Mouse (Mus musculus) cerebellum, postnatal 36 days (tissue): Measurements from ENCODE around the gene Pde1a.

Source experiments
- DNase-seq, 2 experiments: peaks; one replicate each; pipeline ENCODE4 v3.0.0; 2021 to 2022; ENCODE audit warnings: mixed read lengths in 2 of 2

Pde1a gene

GRCm38 (mm10) chr2:80038642-80039445 lies 90.4 kb downstream of the Pde1a start:
- no peak for DNase-seq

DNA sequence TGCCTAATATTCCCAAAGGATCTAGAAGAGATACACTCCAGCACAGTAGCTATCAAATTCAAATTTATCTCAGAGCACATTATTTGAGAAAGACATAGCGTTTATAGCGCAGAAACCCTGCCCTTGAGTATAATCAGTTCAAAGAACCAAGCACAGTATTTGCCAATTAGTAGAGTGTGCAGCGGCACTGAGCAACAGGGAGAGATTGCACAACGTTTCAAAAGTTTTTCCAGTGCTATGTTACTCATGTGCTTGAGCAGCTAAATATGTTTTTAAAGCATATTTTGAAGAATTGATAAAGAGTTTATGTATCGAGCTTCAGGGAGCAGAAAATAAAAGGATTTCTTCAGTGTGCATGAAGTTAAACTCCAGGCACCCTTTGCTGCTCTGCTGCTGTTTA lies 91.3 kb downstream of the Pde1a start:
- DNase-seq: no peak

- no peak for DNase-seq
Measured at GRCm38 (mm10) chr2:80029051-80029450, 100.2 kb downstream of the Pde1a start.

DNA sequence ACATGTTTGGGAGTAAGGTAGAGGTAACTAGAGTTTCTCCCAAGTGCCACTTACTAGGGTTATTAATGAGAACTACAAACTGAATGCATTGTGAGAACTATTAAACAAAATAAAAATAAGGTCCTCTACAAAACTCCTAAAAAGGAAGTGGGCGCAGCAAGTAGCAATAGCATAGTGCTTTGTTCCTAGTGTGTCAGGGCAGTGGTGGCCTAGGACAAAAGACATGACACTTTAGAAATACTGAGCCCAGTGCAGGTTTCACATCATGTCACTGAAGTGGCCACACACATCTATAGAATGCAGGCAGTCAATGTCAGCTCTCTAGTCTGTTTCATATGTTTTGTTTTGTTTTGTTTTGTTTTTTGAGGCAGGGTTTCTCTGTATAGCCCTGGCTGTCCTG lies 103.2 kb downstream of the Pde1a start:
- DNase-seq: no peak

DNA sequence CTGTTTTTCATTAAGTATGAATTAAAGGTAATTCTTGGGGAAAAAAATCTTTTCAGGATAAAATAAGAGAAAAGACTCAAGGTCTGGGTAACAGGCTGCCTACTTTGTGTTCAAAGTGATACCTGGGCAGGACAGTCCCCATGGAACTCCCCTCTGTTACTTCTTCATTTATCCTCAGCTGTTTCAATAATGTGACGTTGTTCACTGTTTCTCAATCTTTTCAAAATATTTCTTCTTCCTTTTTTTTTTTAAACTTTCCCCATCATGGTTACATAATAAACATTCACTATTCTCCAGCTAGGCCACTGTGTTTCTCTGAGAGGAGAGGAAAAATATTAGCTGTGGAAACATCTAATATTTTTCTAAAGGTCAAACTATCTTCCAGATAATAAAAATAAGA lies 103.7 kb downstream of the Pde1a start:
- DNase-seq: no peak

DNA sequence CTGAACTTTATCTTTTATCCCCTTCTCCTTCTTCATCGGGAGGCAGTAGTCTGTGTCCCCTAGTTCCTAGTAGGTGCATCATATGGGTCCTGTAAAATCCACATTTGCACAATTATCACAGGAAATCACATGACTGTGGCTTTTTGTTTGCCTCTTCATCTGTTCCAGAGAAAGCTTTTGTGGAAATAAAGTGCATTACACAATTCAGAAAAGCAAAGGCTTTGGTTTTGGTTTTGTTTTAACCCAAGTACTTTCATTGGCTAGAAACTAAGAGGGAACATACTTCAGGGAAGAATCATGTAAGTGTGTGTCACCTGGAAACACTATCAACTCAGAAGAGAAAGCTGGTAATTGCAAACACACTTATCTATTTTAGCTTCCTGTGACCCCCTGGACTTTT lies 104.2 kb downstream of the Pde1a start:
- no peak for DNase-seq

DNA sequence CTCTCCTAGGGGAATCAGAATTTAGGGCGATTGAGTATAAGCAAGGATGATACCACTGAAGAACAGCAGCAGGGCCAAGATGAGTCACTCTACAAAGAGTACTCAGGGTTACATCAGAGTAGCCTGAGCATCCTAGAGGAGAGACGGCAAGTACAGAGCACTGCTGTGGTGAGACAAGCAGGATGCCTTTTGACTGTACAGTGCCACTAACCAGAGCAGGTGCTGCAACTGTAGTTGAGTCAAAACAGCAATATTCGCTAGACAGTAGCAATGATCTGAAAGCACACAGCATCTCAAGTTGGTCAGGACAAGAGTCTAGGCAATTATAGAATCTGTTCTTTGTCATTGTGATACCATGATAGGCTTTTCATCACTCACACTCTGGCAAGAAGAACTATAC lies 115.1 kb downstream of the Pde1a start:
- no peak for DNase-seq

GRCm38 (mm10) chr2:80013060-80013459 lies 116.2 kb downstream of the Pde1a start:
- DNase-seq: no peak

DNA sequence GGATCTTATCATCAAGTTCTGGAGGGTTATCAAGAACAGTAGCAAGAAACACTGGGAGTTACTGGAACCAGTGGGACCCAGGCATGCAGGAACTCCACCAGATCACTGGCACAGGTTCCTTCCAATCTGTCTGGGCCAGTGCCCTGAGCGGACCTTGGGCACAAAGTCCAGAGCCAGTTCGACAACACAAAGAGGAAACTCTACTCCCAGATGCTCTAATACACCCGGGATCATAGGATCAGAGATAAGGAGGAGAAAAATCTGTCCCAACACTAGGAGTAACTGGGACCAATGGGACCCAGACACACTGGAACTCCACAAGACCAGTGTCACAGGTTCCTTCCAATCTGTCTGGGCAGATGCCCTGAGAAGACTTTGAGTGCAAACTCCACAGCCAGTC lies 130.1 kb downstream of the Pde1a start:
- no peak for DNase-seq

GRCm38 (mm10) chr2:79998460-79998859 lies 130.8 kb downstream of the Pde1a start:
- no peak for DNase-seq

DNA sequence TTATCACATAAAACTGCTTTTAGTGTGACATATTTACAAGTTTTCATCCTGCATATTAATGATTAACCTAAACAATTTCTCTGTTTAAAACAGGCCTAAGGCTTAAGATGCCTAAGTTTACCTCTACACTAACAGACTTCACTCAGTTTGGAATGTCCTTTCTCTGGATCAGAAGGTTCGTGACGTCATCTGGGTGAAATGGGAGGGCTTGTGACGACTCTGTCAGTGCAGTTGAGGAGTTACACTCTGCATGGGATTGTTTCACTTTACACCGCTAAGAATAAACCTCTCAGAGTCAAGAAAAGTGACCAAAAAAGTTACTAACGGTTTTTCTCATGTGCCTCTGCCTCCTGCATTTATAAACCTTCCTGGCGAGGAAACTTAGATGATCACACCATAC lies 137.6 kb downstream of the Pde1a start:
- DNase-seq: no peak

DNA sequence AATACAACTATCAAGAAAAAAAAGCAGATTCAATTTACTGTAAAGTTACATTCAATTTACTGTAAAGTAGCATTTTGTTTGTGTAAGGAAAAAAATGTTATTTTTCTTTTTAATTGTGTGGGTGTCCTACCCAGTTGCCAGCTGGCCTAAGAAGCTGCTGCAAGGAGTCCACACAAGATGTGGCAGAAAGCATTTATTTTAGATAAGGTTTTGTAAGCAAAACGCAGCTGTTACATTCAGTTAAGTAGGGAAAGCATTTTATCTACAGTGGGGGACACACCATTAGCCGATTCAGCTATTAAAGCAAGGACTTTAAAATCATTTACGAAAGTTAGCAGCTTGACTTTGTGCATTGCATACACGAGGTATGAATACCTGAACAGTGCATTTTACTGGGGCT lies 145.5 kb downstream of the Pde1a start:
- DNase-seq: no peak

DNA sequence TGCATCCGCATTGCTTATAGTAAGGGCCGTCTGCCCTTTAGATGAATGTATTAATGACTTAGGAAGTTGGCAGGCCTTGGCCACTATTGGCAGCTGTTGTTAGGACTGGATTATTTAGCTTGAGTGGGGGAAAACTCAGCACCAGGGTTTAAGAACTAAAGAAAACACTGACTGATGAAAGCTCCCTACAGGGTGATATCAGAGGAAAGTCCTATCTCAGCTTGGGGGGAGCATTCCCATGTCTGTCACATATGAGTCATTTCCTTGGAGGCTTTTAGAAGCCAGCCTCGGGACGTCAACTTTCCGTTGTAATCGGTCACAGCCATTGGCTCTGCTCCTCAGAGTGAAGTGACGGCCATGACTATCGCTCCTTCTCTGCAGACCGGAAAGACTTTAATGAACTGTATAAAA lies 146.0 kb downstream of the Pde1a start:
- no peak for DNase-seq

DNA sequence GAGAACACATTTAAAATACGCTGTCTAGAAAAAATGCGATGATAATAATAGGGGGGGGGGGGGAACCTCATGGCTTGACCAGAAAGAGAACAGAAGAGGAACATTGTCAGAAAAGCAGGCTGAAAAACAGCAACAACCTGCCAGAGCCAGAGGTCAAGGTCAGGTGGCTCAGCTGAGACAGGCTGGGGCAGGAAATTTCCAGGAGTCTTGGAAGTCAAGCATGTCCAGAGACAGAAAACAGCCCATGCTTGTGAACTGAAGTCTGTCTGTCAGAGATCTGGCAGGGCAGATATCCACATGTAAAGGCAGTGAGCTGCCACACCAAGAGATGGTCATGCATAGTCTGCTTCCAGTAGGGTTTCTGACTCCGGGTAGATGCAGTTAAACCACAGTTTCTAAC lies 147.5 kb downstream of the Pde1a start:
- no peak for DNase-seq

DNA sequence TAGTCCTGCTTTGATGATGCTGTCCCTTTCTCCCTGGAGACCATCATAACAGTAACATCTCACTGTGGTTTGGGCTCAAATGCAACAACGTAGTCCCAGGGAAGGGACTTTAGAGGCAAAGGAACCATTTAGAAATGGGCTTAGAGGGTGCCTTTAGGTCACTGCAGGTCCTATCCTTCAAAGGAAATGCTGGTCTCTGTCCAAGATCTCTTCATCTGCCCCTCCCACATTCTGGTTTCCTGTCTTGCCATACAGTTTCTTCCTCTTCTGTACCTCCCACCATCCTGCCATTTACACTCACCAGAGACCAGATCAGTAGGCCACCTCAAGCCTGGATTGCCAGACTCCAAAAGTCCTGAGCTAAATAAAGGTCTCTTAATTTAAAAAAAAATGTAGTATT lies 150.3 kb downstream of the Pde1a start:
- DNase-seq: no peak

DNA sequence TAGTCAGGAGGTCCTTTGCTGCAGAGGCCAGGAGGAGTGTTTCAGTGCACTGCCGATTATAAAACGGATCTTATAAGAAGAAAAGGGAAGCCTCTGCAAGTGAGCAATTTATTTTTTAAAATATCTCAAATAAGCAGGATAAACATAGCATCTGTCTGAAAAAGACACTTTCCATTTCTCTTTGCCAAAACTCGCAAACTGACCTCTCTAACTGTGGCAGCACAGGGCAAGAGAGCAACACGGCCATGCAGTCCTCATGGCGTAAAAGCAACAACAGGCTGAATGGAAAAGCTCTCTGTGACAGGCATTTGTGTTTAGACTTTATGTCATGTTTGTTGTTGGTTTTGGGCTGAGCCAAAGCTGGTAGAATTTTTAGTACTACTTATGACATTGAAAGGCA lies 152.0 kb downstream of the Pde1a start:
- no peak for DNase-seq

DNA sequence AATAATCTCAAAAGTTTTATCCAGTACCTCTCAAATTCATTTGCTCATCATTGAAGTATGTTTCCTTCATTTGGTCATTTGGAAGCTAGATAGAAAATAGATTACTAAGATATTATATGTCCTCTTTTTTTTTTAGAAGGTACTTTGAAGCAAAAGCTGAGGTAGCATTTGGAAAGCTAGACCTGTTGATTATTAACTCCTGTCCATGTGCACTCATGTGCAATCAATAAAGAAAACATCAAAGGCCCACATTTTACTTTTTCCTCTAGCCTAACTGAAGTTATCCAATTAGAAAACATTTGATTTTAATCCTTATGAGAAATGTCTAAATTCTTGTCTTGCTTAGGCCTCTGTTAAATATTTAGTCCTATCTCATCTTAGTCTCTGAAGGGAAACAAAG lies 153.3 kb downstream of the Pde1a start:
- no peak for DNase-seq

DNA sequence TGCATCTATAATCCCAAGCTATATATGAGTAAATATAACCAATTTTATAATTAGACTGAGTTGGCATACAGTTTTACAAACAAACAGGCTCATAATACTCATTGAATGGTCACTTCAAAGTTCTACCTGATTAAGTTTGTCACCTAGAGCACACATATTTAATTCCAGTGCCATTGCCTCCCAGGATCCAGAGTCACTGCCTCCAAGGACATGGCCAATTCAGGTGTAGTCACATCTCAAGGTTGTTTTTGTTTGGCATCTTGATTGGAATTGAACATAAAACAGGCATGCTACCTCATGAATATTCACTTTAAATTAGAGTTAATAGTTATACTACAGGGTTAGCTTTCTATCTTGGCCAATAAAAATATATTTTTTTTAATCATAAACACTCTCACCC lies 157.0 kb downstream of the Pde1a start:
- DNase-seq: no peak

GRCm38 (mm10) chr2:79969594-79969993 lies 159.7 kb downstream of the Pde1a start:
- DNase-seq: no peak

DNA sequence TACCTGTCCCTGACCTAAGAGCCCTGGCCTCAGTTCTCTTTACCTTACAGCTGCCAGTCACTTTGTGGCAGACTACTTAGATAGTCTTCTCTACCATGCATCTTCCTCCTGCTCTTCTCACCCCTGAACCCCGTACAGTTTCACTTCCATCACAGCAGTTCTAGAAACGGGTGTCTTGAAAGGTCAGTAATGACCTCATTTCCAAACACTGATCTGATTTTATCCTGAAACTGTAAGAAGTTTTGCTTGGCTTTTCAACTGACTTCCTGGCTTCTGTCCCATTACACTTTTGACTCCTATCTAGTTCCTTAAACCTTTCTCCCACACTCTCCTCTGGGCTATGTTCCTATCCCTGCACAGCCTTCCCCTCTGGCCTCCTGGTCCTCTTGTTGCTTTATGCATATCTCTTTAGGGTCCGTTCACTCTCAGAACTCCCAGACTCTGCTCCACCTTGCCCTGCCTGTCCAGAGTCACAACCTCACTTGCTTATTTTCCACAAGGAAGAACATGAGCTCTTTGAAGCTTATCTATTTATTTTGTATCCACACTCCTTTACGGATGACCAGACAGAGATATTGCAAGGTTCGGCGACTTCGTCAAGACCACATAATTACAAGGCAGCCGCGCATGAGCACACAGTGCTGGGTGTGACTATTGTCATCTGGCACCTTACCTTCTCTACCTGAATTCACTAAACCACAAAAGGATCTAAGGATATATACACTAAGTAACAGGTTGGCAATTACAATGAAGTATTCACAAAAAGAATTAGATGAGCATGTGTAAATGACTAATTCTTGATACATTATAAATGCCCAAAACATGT lies 162.4 kb downstream of the Pde1a start:
- DNase-seq: no peak

DNA sequence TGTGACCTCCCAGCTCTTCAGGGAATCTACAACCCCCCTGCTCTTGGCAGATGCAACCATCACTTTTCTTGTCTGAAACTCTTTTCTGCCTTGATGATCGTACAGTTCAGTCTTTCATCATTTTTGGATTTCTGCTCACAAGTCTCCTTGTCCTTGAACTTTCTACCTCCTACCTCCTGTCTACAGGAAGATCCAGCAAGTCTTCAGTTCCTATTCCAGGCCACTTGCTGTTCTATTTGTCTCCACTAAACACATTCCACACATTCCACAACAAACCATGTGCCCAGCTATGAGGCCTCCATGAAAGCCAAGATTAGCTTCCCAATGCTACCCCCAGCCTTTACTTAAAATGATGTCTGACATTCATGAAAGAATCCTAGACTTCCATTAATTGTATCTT lies 163.2 kb downstream of the Pde1a start:
- no peak for DNase-seq

DNA sequence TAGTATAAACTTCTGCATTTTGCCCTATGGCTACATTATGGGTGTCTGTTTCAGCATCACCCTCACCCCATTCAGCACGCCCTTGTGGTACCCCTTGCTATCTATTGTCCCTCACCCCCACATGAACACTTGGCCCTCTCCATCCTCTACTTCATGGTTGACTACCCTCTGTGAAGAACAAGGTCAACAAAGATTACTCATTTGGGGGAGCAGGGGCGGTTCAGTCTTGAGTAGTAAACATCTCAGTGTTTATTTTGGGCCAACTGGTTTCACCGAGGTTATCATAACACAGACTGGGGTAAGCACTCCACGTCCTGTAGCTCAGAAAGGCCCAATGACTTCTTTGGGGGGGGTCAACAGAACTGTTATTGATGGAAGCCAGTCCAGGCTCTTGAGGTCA lies 164.3 kb downstream of the Pde1a start:
- DNase-seq: no peak

- DNase-seq: no peak
Measured at GRCm38 (mm10) chr2:79961421-79961820, 167.8 kb downstream of the Pde1a start.

DNA sequence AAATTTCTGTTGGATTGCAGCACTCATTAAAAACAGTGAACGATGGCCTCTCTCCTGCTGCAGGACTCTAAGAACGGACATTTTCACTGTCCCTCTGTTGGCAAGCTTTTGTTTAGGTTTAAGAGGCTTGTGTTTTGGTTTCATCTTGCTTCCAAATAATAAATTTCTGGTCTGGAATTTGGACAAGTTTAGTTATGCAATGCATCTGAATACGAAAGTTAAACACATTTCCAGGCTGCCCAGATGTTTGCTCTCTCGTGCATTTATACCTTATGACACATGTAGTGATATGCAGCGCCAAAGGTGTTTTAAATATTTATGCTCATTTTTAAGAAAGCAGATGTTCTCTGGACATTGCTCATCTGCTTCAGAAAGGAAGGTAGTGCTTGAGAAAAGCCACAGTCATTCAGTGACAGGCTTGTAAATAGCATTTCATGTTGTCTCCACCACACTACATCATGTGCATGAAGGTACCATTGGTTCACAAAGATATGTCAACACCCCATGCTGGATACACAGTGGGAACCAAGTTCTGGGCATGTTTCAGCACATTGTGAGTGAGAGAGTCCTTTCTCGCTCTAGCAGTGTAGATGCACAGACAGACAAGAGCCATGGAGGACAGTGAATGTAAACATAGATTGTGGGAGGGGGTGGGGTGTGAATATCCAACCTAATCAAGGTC lies 171.5 kb downstream of the Pde1a start:
- DNase-seq: no peak
